Mouse (Mus musculus) left cerebral cortex, adult 8-10 months (tissue): Measurements from ENCODE around the gene Pou3f3. TPM values are rescaled to one million over a fixed set of nuclear protein-coding genes. Genes with fewer than 3 reads are reported as not detected.

ENCODE experiments used
- DNase-seq, 2 experiments: peaks; one replicate each; pipeline ENCODE4 v3.0.0; 2022; ENCODE audit warnings: low spot score in 2 of 2
- total RNA-seq, 4 experiments: library from RNA; stranded (reverse); gene quantifications; 2 replicates each; pipeline ENCODE4 v1.2.4; 2022

Gene Pou3f3
- total RNA-seq, 4 experiments from 2014 or later = 47.4 to 53.3 (median 51.4) TPM

- peak in 1 of 2 experiments; percentile 60 for DNase-seq
These were observed 647 bp upstream of the Pou3f3 start for GRCm38 (mm10) chr1:42694665-42695577.

GRCm38 (mm10) chr1:42696371-42697031 is 933 bp downstream of the Pou3f3 start:
- peak in 1 of 2 experiments; percentile 36 for DNase-seq

DNA sequence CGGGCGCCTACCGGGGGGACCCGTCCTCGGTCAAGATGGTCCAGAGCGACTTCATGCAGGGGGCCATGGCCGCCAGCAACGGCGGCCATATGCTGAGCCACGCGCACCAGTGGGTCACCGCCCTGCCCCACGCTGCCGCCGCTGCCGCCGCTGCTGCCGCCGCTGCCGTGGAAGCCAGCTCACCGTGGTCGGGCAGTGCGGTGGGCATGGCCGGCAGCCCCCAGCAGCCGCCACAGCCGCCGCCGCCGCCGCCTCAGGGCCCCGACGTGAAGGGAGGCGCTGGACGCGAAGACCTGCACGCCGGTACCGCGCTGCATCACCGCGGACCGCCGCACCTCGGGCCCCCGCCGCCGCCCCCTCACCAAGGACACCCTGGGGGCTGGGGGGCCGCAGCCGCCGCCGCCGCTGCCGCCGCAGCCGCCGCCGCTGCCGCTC is 1.8 kb downstream of the Pou3f3 start:
- DNase-seq = no peak

DNA sequence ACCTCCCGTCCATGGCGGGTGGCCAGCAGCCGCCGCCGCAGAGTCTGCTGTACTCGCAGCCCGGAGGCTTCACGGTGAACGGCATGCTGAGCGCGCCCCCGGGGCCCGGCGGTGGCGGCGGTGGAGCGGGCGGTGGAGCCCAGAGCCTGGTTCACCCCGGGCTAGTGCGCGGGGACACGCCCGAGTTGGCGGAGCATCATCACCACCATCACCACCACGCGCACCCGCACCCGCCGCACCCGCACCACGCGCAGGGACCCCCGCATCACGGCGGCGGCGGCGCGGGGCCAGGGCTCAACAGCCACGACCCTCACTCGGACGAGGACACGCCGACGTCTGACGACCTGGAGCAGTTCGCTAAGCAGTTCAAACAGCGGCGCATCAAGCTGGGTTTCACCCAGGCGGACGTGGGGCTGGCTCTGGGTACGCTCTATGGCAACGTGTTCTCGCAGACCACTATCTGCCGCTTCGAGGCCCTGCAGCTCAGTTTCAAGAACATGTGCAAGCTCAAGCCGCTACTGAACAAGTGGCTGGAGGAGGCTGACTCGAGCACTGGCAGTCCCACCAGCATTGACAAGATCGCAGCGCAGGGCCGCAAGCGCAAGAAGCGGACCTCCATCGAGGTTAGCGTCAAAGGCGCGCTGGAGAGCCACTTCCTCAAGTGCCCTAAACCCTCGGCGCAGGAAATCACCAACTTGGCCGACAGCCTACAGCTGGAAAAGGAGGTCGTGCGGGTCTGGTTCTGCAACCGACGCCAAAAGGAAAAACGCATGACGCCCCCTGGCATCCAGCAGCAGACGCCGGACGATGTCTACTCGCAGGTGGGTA is 2.4 kb downstream of the Pou3f3 start:
- peak in 1 of 2 experiments; percentile 53 for DNase-seq

- no peak for DNase-seq
These were observed 3.2 kb downstream of the Pou3f3 start for GRCm38 (mm10) chr1:42698584-42699333.

DNA sequence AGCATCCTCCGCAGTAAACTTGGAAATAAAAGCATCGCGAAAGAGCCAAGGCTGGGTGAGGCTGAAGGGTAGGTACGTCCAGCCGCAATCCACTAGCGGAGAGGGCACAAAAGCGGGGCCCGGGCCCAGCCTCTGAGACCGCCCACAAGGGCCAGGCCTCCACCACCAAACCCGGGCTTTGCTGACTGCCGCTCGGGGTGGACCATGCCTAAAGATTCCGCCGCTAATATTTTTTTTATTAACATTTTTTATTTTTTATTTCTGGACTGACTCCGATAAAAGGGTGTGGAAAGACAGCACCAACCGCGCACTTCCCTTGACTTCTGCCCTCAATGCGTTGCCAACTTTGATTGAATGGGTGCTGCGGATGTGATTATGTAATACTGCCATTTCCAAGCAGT is 3.9 kb downstream of the Pou3f3 start:
- peak in 1 of 2 experiments; percentile 36 for DNase-seq

GRCm38 (mm10) chr1:42700171-42700570 is 4.6 kb downstream of the Pou3f3 start:
- DNase-seq = no peak

GRCm38 (mm10) chr1:42700815-42701214 is 5.2 kb downstream of the Pou3f3 start:
- DNase-seq = no peak

- DNase-seq = no peak
These were observed 6.5 kb downstream of the Pou3f3 start for GRCm38 (mm10) chr1:42701833-42702611.

- DNase-seq = no peak
These were observed 7.4 kb downstream of the Pou3f3 start for GRCm38 (mm10) chr1:42702984-42703383.

- DNase-seq = no peak
These were observed 7.9 kb downstream of the Pou3f3 start for GRCm38 (mm10) chr1:42703424-42703823.

- no peak for DNase-seq
These were observed 8.5 kb downstream of the Pou3f3 start for GRCm38 (mm10) chr1:42703851-42704613.

- DNase-seq = no peak
These were observed 9.6 kb downstream of the Pou3f3 start for GRCm38 (mm10) chr1:42704981-42705810.

- no peak for DNase-seq
These were observed 10.2 kb downstream of the Pou3f3 start for GRCm38 (mm10) chr1:42705811-42706160.

- no peak for DNase-seq
These were observed 11.6 kb downstream of the Pou3f3 start for GRCm38 (mm10) chr1:42707196-42707595.

DNA sequence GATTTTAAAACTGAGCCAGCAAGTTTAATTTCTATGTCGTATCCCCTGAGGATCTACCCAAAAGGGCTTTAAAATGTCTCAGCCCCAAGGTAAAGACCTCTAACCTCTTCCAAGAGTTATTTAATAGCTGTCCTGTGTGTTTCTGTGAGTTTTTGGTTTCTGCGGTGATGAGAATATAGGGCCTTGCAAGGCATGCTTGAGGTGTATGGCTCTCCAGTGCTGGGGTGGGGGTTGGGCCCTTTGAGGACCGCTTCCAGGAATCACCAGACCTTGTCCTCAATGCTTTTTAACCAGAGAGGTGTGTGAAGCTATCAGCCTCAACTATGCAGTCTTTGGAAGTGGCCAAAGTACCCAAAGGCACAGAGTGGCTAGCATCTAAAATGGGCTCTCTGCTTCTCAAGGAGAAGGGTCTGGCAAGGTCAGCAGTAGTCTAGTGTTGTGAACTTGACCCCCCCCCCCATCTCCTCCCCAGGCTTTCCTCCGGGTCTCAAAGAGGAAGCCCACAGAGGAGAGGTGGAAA is 12.1 kb downstream of the Pou3f3 start:
- DNase-seq = no peak

GRCm38 (mm10) chr1:42709024-42709423 is 13.5 kb downstream of the Pou3f3 start:
- DNase-seq = no peak
